Mouse (Mus musculus): ENCODE measurements around the gene Pip5k1b.
A peak's percentile ranks its signal among the peaks of the same experiment; 100 is the strongest.

The Pip5k1b gene

DNA sequence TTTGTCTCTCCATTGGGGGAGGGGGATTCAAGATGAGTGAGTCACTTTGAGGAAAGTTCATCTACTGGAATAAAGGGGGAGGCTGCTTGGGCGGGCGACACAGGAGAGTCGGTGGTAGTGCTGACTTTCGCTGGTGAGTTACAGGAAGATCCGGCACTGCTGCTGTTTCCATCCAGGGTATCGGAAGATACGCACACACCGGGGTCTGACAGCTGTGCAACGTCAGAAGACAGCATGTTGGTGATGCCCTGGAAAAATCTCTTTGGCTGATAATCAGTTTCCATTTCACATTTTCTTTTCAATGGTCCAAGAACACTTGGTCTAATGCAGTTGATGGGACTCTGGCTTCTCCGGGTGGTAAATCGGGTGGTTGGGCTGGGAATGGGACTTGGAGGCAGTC, 79.2 kb downstream of the Pip5k1b start:
- DNase-seq (ENCODE audit: low spot score in 2 of 2), result peak in 1 of 2 experiments; percentile 14

DNA sequence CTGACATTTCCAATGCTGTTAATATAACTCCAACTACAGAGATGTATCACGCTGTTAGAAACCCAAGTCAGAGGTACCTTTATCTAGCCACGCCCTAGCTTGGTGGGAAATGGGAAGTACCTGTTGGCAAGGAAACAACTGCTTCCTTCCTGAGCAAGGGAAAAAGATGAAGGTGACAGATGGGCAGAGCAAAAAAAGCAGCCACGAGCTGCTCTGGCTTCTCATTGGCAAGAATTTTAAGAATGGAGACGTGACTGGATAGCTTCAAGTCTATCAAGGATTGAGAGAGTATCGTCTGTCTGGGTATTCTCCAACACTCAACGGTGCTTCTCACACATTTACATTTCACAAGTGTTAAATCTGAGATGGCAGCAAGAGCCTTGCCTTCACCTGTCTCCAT, 80.4 kb downstream of the Pip5k1b start:
- DNase-seq (ENCODE audit: low spot score in 2 of 2), result no peak

GRCm38 (mm10) chr19:24472512-24472911, 83.2 kb downstream of the Pip5k1b start:
- DNase-seq (ENCODE audit: low spot score in 2 of 2), result no peak

GRCm38 (mm10) chr19:24471538-24471937, 84.1 kb downstream of the Pip5k1b start:
- DNase-seq (ENCODE audit: low spot score in 2 of 2), result no peak

GRCm38 (mm10) chr19:24469216-24469615, 86.5 kb downstream of the Pip5k1b start:
- DNase-seq (ENCODE audit: low spot score in 2 of 2), result no peak

DNA sequence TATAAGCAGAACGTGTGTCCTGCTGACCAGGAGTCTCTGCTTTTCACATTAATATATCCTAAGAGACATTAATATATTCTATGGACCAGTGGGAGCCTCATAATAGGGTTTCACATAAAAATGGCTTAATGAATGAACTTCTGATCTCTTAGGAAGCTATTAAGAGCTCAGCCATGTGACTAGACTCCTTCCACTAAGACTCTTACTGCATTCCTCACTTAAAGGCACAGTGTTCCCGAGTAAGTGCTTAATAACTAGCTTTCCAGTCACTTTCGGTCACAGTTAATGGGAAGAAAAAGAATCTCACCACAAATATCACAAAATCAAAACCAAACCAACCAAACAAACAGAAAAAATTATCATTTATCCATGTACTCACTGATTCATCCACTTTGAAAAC, 87.1 kb downstream of the Pip5k1b start:
- no peak for DNase-seq (ENCODE audit: low spot score in 2 of 2)

- DNase-seq (ENCODE audit: low spot score in 2 of 2), result no peak
Measured at GRCm38 (mm10) chr19:24463011-24463410, 92.7 kb downstream of the Pip5k1b start.

- DNase-seq (ENCODE audit: low spot score in 2 of 2), result no peak
Measured at GRCm38 (mm10) chr19:24456591-24457231, 99.0 kb downstream of the Pip5k1b start.

DNA sequence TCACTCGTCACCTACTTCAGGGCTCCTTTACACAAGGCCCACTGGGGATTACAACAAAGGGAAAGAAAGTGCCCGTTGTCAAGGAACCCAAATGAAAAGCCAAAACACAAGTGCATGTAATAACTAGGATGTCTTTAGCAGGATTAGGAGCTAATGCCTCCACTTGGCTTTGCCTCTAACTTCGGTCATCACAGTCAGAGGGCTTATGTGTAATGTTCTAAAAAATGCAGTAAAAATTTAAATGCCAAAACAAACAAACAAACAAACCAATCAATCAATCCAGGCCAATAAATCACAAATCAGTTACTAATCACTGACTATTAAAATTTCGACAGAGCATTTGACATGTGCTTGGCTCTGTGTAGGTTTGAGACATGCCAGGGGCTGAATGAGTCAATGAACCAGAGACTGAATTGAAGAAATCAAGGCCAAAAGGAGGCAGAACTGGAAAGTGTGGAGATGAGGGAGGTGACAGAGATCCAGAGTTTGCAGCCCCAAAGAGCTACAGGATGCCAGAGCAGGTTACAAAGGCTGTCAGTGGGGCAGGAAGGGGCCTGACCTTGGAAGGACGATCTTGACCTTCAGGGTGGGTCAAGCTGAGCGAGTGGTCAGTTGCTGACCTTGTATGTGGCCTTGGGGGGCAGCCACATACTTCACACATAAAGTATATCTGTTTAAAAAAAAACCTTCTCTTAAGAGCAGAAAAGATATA, 100.3 kb downstream of the Pip5k1b start:
- no peak for DNase-seq (ENCODE audit: low spot score in 2 of 2)

DNA sequence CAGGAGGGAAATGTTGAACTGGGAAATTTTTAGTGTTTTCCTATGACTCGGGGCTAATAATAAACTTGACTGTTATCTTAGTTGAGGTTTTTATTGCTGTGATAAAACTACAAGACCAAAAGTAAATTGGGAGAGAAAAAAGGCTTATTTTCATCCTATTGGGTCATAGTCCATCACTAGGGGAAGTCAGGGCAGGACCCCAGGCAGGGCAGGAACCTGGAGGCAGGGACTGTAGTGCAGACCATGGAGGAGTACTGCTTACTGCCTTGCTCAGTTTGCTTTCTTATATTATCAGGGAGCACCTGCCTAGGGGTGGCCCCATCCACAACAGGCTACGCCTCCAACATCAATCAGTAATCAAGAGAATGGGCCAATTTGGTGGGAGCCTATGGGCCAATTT, 101.2 kb downstream of the Pip5k1b start:
- no peak for DNase-seq (ENCODE audit: low spot score in 2 of 2)

DNA sequence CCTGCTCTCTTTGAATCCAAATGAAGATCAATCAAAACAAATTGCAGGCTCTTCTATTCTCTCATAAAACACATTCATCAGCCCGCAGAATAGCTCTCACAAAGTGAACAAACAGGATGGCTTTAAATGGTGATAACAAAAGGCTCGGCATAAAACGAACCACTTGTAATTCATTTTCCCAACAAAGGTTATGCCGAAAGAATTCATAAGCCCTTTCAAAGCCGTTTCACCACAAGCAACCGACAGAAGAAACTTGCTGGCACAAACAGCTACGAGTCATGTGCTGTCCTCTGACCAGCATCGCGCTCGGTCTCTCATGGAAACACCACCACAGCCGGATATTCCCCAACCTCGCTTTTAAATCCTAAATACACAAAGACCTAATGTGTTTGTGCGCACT, 102.3 kb downstream of the Pip5k1b start:
- DNase-seq (ENCODE audit: low spot score in 2 of 2), result peak in 1 of 2 experiments; percentile 11

- DNase-seq (ENCODE audit: low spot score in 2 of 2), result no peak
Measured at GRCm38 (mm10) chr19:24452441-24452898, 103.2 kb downstream of the Pip5k1b start.

- no peak for DNase-seq (ENCODE audit: low spot score in 2 of 2)
Measured at GRCm38 (mm10) chr19:24451626-24452025, 104.0 kb downstream of the Pip5k1b start.

- no peak for DNase-seq (ENCODE audit: low spot score in 2 of 2)
Measured at GRCm38 (mm10) chr19:24450740-24451139, 104.9 kb downstream of the Pip5k1b start.

- DNase-seq (ENCODE audit: low spot score in 2 of 2), result no peak
Measured at GRCm38 (mm10) chr19:24444322-24444721, 111.3 kb downstream of the Pip5k1b start.

- DNase-seq (ENCODE audit: low spot score in 2 of 2), result no peak
Measured at GRCm38 (mm10) chr19:24439715-24440114, 116.0 kb downstream of the Pip5k1b start.

- DNase-seq (ENCODE audit: low spot score in 2 of 2), result no peak
Measured at GRCm38 (mm10) chr19:24434291-24434690, 121.4 kb downstream of the Pip5k1b start.

DNA sequence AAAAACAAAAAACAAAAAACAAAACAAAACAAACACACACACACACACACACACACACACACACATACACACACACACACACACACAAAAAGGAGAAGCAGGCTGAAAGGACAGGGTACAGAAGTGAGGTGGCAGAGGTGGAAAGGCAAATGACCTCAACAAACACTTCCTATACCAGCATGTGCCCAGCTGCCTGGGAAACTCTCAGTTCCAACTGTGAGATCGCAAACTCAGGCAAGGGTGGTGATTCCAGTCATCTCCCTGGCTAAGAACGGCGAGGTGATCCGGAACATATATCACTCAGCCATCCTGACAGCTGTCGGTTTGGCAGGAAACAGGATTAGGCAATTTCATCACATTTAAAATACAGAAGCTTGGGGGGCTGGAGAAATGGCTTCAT, 123.2 kb downstream of the Pip5k1b start:
- DNase-seq (ENCODE audit: low spot score in 2 of 2), result no peak

GRCm38 (mm10) chr19:24431381-24431780, 124.3 kb downstream of the Pip5k1b start:
- no peak for DNase-seq (ENCODE audit: low spot score in 2 of 2)

DNA sequence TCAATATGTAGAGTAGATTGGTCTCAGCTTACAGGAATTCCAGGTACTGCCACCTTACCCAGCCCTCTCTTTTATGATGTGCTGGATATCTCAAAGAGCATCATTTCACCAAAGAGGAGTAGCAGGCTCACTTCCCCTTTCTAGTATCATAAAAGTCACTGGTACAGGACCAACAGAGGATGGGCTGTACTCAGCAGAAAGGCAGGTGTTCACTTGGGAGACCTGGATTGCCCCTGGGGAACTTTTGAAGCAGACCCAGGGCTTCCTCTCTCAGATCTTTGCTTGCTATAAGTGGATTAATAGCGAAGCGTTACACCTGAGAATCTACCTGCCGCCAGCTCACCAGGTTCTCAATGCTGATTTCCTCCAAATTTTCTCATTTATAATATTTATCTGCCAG, 127.7 kb downstream of the Pip5k1b start:
- DNase-seq (ENCODE audit: low spot score in 2 of 2), result no peak

DNA sequence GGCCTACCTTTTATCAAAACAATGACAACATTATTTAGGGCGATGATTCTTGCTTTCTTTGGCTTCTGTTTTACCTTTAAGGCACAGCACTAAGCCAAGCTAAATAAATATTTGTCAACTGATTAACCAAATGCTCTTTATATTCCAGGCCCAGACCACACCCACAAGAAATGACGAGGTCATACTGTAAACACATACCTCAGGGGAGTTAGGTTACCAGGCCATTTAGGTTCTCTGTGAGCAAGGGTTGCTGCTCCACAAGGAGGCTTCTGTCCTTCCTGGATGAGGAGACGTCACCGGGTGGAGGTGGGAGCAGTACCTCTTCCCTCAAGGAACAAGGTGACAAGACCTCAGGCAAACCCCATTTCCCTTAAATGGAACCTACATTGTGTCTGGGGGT, 128.4 kb downstream of the Pip5k1b start:
- DNase-seq (ENCODE audit: low spot score in 2 of 2), result no peak

DNA sequence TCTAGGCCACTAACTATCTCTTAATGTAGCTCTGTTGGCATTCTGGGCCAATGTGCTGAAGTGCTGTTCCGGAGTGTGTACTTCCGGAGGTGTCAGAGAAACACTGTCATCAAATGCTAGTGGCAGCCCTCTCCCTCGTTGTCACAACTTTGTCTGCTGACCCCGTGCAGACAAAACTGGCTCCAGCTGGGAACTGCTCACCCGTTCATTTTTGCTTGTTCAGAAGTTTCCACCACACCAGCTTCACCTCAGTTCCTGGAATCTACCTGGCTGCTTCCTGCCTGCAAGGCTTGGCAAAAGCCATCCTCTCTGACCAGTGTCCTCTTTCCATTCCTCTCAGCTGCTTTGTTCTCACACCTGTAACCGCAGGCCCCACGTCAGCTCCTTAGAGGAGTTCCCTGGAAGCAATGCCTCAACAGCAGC, 128.9 kb downstream of the Pip5k1b start:
- DNase-seq (ENCODE audit: low spot score in 2 of 2), result no peak

- no peak for DNase-seq (ENCODE audit: low spot score in 2 of 2)
Measured at GRCm38 (mm10) chr19:24418030-24418429, 137.6 kb downstream of the Pip5k1b start.

DNA sequence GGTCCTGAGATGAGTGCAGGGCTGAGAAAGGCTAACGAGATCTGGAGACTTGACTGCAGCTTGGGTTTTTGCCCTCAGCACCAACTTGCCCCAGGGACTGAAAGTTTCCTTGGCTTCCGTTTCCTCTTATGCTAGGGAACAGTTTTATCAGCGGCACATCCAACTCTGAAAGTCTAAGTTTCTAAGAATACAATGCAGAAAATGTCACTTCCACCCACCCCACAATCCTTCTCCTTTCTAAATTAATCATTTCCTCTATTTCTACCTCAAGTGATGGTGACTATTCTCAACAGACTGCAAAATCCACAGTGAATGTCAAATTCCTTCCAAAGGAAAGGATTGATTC, 138.0 kb downstream of the Pip5k1b start:
- DNase-seq (ENCODE audit: low spot score in 2 of 2), result no peak

Data from frontal cortex, postnatal 14 days (tissue).